In the genomic region with DNA sequence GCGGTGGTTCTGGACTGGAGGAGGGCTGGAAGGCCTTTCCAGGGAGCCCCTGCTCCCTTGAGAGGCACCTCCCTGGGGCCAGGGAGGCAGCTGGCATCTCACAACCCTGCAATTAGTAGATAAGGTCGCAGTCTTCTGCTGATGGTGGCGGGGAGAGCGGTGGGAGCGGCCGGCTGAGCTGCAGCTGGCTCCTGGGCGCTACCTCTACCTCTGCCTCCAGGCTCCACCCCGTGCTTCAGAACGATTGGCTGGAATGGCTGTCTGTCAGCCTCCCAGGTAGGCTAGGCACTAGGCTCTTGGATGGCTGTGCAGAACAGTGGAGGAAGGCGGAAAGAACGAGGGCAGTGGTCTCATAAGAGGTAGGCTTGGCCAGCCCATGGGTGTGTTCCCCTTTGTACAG, we compare ENCODE assay signal across 9 mouse cellular contexts. TPM values are rescaled to one million over a fixed set of nuclear protein-coding genes. Genes with fewer than 3 reads are reported as not detected.
A peak's percentile ranks its signal among the peaks of the same experiment; 100 is the strongest.
DNase-seq lines count a peak whose midpoint lies in the region; ATAC-seq lines count a peak whose summit lies in the region.
"Had no signal": no experiment of that assay in that cellular context is flagged by ENCODE, and none has a peak within 500 bp of the region (broad histone marks: within the 10 kb centered on the region; RNA-seq: fewer than 3 reads in every experiment).

No protein-coding gene starts in this region.

- H3K4me3 ChIP-seq in heart, embryonic 16.5 days (ENCODE audit: low read length): peak overlapping the region; percentile 17; the same call in 1 of the 2 replicates
- peak overlapping the region; percentile 41 for H3K4me3 ChIP-seq in liver, embryonic 13.5 days (replicated peaks)
- H3K4me3 ChIP-seq: megakaryocyte, embryonic 14.5 days had no signal

- no peak overlapping the region for H3K27ac ChIP-seq in heart, embryonic 16.5 days (ENCODE audit: low read length)
- H3K27ac ChIP-seq in liver, embryonic 13.5 days: peak overlapping the region; percentile 98

- no peak for DNase-seq in heart, adult 8-10 months (ENCODE audit: low spot score)
- peak; percentile 45 for DNase-seq in heart, postnatal 4 days
- peak; percentile 92 for DNase-seq in liver, embryonic 13.5 days
- peak; percentile 48 for DNase-seq in retina, postnatal 1 day
- DNase-seq in adrenal gland, adult 18-20 months (ENCODE audit: low spot score in 2 of 2): no peak
- DNase-seq in cerebellum, postnatal 14 days: no peak
- DNase-seq in layer of hippocampus, postnatal 10 days (ENCODE audit: low spot score in 2 of 2): no peak

- H3K27me3 ChIP-seq in heart, embryonic 16.5 days (ENCODE audit: control insufficient read depth, insufficient read depth, low read length): no peaks in the 10 kb centered on the region
- H3K27me3 ChIP-seq in liver, embryonic 13.5 days: no peaks in the 10 kb centered on the region

- H3K4me1 ChIP-seq in heart, embryonic 16.5 days (ENCODE audit: control insufficient read depth, insufficient read depth, low read length): peaks cover 31% of the 10 kb centered on the region
- peaks cover 74% of the 10 kb centered on the region for H3K4me1 ChIP-seq in liver, embryonic 13.5 days (replicated peaks)

- no peaks in the 10 kb centered on the region for H3K9me3 ChIP-seq in heart, embryonic 16.5 days (replicated peaks; ENCODE audit: control insufficient read depth, low read length)
- H3K9me3 ChIP-seq in liver, embryonic 13.5 days (replicated peaks): no peaks in the 10 kb centered on the region
- H3K9me3 ChIP-seq: megakaryocyte, embryonic 14.5 days had no signal

- WGBS in heart, embryonic 16.5 days: 20% methylated on average over 11 of the region's 11 CpGs
- 5% methylated on average over 11 of the region's 11 CpGs for WGBS in liver, embryonic 13.5 days (ENCODE audit: insufficient replicate concordance)

- peak overlapping the region; percentile 46 for H3K9ac ChIP-seq in heart, embryonic 16.5 days (ENCODE audit: low read length)
- H3K9ac ChIP-seq in liver, embryonic 13.5 days: peak overlapping the region; percentile 74

- H3K36me3 ChIP-seq in heart, embryonic 16.5 days (ENCODE audit: control insufficient read depth, insufficient read depth): peaks cover 7% of the 10 kb centered on the region
- H3K36me3 ChIP-seq in liver, embryonic 13.5 days: no peaks in the 10 kb centered on the region

- peak overlapping the region; percentile 53 for H3K4me2 ChIP-seq in heart, embryonic 16.5 days (ENCODE audit: low read depth, low read length)
- peak overlapping the region; percentile 73 for H3K4me2 ChIP-seq in liver, embryonic 13.5 days

- peak; percentile 46 for ATAC-seq in heart, embryonic 16.5 days (replicated peaks; ENCODE audit: extremely low read depth, insufficient read depth, low FRiP score)
- peak; percentile 97 for ATAC-seq in liver, embryonic 13.5 days (ENCODE audit: low read depth)

RNA-seq across cellular contexts. Expression of a gene that starts 18.6 kb away (rescaled TPM):
- 17.4 and 19.8 TPM in 2 replicates for polyA plus RNA-seq in heart, embryonic 16.5 days (2015; fragmentation: Nextera tagmentation; extraction: Ambion mirVana)
- total RNA-seq in heart, adult 8-10 months (2022): 1 to 10 TPM; 3.0 to 5.7 (median 4.4) TPM
- total RNA-seq in heart, postnatal 4 days (2021): 10 to 100 TPM; 18.1 to 19.4 TPM
- 3.5 TPM in 2 replicates for polyA plus RNA-seq in liver, embryonic 13.5 days (2015; fragmentation: Nextera tagmentation; extraction: Ambion mirVana)
- total RNA-seq in adrenal gland, adult 18-20 months (2021): 1 to 10 TPM; 5.2 to 5.5 TPM
- 1 to 10 TPM; 4.0 to 4.2 TPM for total RNA-seq in layer of hippocampus, postnatal 10 days (2021)

RNA-seq across cellular contexts. Expression of a gene that starts 23.1 kb away (rescaled TPM):
- polyA plus RNA-seq in heart, embryonic 16.5 days (2015; fragmentation: Nextera tagmentation; extraction: Ambion mirVana): 28.9 and 33.7 TPM in 2 replicates
- 10 to 100 TPM in 3 of 4 experiments, 1 to 10 TPM in 1; 9.2 to 15.2 (median 14.8) TPM for total RNA-seq in heart, adult 8-10 months (2022)
- 10 to 100 TPM; 34.2 to 39.5 TPM for total RNA-seq in heart, postnatal 4 days (2021)
- polyA plus RNA-seq in liver, embryonic 13.5 days (2015; fragmentation: Nextera tagmentation; extraction: Ambion mirVana): 9.3 and 9.8 TPM in 2 replicates
- total RNA-seq in adrenal gland, adult 18-20 months (2021): 1 to 10 TPM; 7.7 to 9.8 TPM
- total RNA-seq in layer of hippocampus, postnatal 10 days (2021): 10 to 100 TPM; 75.5 to 81.2 TPM

RNA-seq across cellular contexts. Expression of a gene that starts 24.2 kb away (rescaled TPM):
- 0.71 and 1.4 TPM in 2 replicates for polyA plus RNA-seq in heart, embryonic 16.5 days (2015; fragmentation: Nextera tagmentation; extraction: Ambion mirVana)
- under 1 TPM in 1 of 4 experiments, not detected in 3; 0.57 TPM for total RNA-seq in heart, adult 8-10 months (2022)
- total RNA-seq in heart, postnatal 4 days (2021): under 1 TPM; 0.12 to 0.50 TPM
- polyA plus RNA-seq in liver, embryonic 13.5 days (2015; fragmentation: Nextera tagmentation; extraction: Ambion mirVana): 0.43 and 0.52 TPM in 2 replicates
- total RNA-seq in adrenal gland, adult 18-20 months (2021): 1 to 10 TPM; 1.4 to 1.6 TPM
- total RNA-seq in layer of hippocampus, postnatal 10 days (2021): under 1 TPM; 0.18 to 0.55 TPM

RNA-seq across cellular contexts. Expression of a gene that starts 42.0 kb away (rescaled TPM):
- polyA plus RNA-seq in heart, embryonic 16.5 days (2015; fragmentation: Nextera tagmentation; extraction: Ambion mirVana): 123 and 134 TPM in 2 replicates
- 10 to 100 TPM; 65.4 to 71.4 (median 68.7) TPM for total RNA-seq in heart, adult 8-10 months (2022)
- total RNA-seq in heart, postnatal 4 days (2021): 10 to 100 TPM; 63.3 to 74.8 TPM
- polyA plus RNA-seq in liver, embryonic 13.5 days (2015; fragmentation: Nextera tagmentation; extraction: Ambion mirVana): 94.5 and 95.3 TPM in 2 replicates
- total RNA-seq in adrenal gland, adult 18-20 months (2021): 10 to 100 TPM; 61.9 to 65.1 TPM
- 10 to 100 TPM; 52.8 to 58.3 TPM for total RNA-seq in layer of hippocampus, postnatal 10 days (2021)

Comparison
In these comparisons a context has a peak if more than half of its experiments do, and no peak if none do; other contexts are left out.
1. DNase-seq: peak in heart, postnatal 4 days (single experiment), liver, embryonic 13.5 days (single experiment) and retina, postnatal 1 day (single experiment); none in heart, adult 8-10 months (single experiment), adrenal gland, adult 18-20 months (0 of 2), cerebellum, postnatal 14 days (0 of 2) and layer of hippocampus, postnatal 10 days (0 of 2).